Mouse (Mus musculus): ENCODE data around the gene Pole4.

Gene Pole4

GRCm38 (mm10) chr6:82613201-82613600, 92.0 kb downstream of the Pole4 start:
- DNase-seq (ENCODE audit: low read depth, low spot score), result peak; percentile 61

GRCm38 (mm10) chr6:82611049-82611448, 94.1 kb downstream of the Pole4 start:
- DNase-seq (ENCODE audit: low read depth, low spot score), result no peak

GRCm38 (mm10) chr6:82609339-82609926, 95.7 kb downstream of the Pole4 start:
- DNase-seq (ENCODE audit: low read depth, low spot score), result no peak

- DNase-seq (ENCODE audit: low read depth, low spot score), result no peak
These were observed 96.4 kb downstream of the Pole4 start for GRCm38 (mm10) chr6:82608756-82609155.

- no peak for DNase-seq (ENCODE audit: low read depth, low spot score)
These were observed 100.4 kb downstream of the Pole4 start for GRCm38 (mm10) chr6:82604791-82605190.

- DNase-seq (ENCODE audit: low read depth, low spot score), result no peak
These were observed 101.5 kb downstream of the Pole4 start for GRCm38 (mm10) chr6:82603665-82604064.

GRCm38 (mm10) chr6:82603228-82603627, 101.9 kb downstream of the Pole4 start:
- no peak for DNase-seq (ENCODE audit: low read depth, low spot score)

GRCm38 (mm10) chr6:82595461-82596090, 109.6 kb downstream of the Pole4 start:
- DNase-seq (ENCODE audit: low read depth, low spot score), result no peak

GRCm38 (mm10) chr6:82589387-82589786, 115.8 kb downstream of the Pole4 start:
- DNase-seq (ENCODE audit: low read depth, low spot score), result no peak

GRCm38 (mm10) chr6:82585396-82585795, 119.8 kb downstream of the Pole4 start:
- no peak for DNase-seq (ENCODE audit: low read depth, low spot score)

GRCm38 (mm10) chr6:82575445-82575844, 129.7 kb downstream of the Pole4 start:
- DNase-seq (ENCODE audit: low read depth, low spot score), result no peak
